Mouse (Mus musculus): ENCODE measurements around the gene Disp2.

The Disp2 gene

DNA sequence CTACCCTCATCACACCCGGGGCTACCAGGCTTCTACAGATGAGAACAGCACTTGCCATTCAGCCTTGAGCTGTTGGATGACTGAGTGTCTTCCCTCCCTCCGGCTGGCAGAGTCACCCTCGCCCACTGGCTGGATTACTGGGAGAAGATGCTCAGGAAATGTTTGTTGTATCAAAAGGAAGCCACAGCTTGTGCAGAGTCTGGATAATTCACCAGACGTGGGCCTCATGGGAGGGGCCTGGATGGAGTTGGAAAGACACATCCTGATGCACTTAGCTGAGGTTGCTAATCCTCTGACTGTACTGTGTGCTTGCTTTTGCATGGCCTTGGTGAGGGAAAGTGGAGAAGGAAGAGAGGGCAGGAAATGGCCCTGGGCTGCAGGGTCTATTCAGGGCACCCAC, 23.4 kb upstream of the Disp2 start:
- DNase-seq (ENCODE audit: extremely low spot score, low read depth, low spot score) = no peak

DNA sequence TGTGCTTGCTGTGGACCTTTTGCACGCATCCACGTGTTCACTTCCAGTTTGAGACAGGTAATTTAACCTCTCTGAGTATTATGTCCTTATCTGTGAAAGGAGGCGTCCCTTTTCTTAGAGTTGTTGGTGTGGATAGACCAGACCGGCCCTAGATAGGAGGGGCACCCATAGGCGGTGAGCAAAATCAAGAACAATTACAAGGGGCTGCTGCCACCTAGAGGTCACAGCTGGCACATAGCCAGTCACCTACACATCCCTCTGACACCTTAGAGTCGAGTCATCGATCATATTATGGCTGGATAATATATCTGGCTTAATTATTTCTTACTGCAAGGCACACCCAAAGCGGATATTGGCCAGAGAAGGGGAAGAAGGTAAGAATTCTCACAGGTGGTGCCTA, 19.7 kb upstream of the Disp2 start:
- DNase-seq (ENCODE audit: extremely low spot score, low read depth, low spot score) = no peak

GRCm38 (mm10) chr2:118760311-118761025, 19.1 kb upstream of the Disp2 start:
- no peak for DNase-seq (ENCODE audit: extremely low spot score, low read depth, low spot score)

DNA sequence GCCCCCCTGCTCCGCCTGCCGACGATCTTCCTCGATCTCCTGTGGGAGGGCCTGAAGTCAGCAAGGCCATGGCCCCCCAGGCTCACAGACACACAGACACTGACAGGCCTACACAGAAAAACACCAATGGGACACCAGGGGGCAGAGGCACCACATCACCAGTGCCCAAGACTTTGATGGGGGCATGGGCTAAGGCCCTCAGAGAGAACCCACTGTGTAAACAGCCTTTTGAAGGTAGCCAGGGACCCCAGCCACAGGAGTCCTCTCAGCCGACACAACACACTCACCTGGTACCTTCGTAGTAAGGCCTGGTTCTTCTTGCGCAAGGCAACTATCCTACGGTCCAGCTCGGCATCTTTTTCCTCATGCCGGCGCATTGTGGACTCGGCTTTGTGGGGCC, 18.2 kb upstream of the Disp2 start:
- no peak for DNase-seq (ENCODE audit: extremely low spot score, low read depth, low spot score)

DNA sequence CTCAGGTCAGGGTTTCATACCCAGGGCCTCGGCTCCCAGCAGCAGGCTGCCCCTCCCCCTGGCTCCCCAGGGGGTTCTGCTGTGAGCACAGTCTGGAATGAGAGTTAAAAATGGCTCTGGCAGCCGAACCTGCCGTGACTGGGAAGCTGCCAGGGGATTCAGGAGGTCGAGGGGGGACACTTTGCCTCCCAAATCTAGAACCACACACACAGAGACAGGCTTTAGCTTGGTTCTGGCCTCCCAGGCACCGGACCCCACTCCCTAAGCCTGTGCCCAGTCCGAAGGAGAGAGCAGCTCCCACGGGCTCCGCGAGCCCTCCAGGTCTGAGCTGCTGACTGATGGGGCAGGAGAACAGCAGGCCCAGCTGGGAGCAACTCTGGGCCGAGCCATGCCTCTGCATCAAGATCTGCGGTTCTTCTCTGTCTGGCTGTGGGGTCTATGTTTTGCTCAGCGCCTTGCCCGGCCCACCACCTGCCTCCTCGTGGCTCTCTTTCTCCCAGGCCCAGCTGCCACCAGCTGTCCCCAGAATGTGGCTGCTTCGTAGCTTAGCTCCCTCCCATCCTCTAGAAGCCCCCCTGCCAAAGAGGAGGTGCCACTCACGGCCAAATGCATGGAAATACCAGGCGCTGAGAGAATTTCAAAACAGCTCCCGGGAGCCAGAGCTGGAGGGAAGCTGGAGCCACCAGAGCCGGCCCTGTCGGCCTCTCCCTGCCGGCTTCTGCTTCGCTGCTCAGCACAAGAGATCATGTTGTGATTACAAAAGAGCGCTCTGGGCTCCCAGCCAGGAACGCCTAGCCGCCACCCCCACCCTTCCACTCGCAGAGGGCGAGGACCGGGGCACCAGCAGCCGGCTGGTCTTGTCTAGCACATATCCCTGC, 17.4 kb upstream of the Disp2 start, which contains the start of gene Ccdc9b:
TSS of gene Ccdc9b (minus strand) at position 756 of the 878 bp plus-strand sequence.
- no peak for DNase-seq (ENCODE audit: extremely low spot score, low read depth, low spot score)

- DNase-seq (ENCODE audit: extremely low spot score, low read depth, low spot score) = no peak
These were observed 16.8 kb upstream of the Disp2 start for GRCm38 (mm10) chr2:118762784-118763148.

DNA sequence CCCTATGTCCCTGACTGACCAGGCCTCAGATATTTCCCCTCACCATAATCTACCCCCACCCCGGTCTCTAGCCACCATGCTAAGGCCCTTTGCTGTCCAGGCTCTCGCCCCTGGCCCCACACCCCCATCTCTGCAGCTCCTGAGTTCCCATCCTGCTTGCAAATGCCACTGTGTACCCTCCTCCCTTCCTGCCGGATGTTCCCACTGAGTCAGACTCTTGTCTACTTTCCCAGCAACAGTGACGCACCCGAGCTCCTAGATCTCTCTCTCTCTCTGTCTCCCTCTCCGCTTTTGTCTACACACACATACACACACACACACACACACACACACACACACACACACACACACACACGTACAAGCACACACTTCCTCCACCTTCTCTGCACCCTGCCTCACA, 16.1 kb upstream of the Disp2 start:
- no peak for DNase-seq (ENCODE audit: extremely low spot score, low read depth, low spot score)

DNA sequence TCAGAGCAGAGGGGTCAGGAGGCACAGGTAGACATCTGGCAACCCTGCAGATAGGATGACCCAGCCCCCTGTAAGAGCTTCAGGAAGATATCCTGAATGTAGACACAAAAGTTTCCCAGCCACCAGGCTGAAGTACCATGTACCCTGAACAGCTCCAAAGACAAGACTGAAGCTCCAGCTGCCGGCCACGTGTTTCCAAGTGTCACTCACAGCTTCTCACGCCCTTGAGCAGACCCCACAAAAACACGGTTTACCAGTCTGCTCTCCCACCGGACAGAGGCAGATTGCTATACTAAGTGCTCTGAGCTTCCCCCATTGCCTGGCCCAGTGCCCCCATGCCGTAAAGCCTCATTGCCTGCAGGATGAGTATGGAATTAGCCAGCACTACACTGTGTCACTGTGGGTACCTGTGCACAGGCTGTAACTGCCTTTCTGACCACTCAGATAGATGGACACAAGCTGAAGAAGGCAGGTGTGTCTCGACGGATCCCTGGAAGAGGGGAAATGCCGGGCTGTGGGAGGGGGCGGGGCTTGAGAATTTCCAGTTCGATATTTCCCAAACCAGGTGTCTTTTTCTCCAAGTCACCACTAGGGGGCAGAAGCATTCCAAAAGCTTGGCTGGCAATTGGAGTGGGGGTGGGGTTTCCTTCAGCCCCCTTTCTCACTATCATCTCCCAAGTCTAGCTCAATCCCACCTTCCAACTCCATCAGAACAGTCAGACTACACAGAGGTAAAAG, 15.3 kb upstream of the Disp2 start:
- DNase-seq (ENCODE audit: extremely low spot score, low read depth, low spot score) = no peak

DNA sequence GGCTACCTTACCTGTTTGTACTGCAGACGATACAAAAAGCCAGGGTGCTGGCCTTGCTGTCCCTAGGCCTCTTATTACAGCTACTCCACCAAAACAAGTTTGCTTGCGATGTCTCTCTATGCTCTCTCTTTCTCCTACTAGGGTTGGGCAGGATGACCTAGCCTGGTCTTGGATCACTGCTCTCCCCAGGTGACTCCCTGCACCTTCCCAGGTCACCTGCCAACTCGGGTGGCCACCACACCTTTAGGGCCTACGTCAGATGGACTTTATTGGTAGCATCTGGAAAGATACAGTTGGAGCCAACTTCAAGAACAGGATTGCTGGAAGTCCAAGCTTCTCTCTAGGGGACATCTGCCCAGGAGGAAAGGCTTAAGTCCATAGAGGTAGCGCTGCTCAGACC, 14.6 kb upstream of the Disp2 start:
- DNase-seq (ENCODE audit: extremely low spot score, low read depth, low spot score) = no peak

- no peak for DNase-seq (ENCODE audit: extremely low spot score, low read depth, low spot score)
These were observed 13.2 kb upstream of the Disp2 start for GRCm38 (mm10) chr2:118766041-118767033.

DNA sequence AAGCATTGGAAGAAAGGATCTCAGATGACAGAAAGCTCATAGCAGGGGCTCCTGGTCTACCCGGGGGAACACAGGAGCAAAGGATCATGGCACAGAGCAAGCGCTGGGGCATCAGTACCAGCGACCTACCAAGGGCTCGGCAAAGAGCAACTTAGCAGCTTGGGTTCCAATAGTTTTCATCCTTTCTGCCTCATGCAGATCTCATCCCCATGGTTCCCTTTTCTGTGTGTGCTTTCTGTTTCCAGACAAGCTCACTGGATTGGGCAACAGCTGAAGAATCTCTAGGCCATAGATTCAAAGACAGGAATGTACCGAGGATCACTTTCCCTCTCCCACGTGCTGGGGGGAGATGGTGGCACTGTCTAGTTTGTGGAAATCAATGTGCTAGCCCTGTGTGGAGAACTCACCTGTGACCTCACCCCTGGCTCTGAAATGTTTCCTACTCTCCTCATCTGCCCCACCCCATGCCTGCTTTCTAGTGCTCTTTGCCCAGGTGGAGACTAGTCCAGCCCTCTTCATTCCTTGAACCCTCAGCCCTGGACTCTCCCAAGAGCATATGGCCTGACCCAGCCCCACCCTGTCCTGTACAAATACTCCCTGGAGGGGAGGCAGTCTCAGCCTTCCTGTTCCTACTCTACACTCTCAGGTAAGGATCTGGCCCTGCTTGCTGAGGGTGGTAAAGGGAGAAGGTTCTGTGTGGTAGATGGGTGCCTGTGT, 7.2 kb upstream of the Disp2 start, which contains the start of gene Phgr1:
TSS of gene Phgr1 (plus strand) at position 612 of the 717 bp plus-strand sequence.
- no peak for DNase-seq (ENCODE audit: extremely low spot score, low read depth, low spot score)

- no peak for DNase-seq (ENCODE audit: extremely low spot score, low read depth, low spot score)
These were observed 5.0 kb upstream of the Disp2 start for GRCm38 (mm10) chr2:118774536-118774935.

- no peak for DNase-seq (ENCODE audit: extremely low spot score, low read depth, low spot score)
These were observed 4.1 kb upstream of the Disp2 start for GRCm38 (mm10) chr2:118775396-118775795.

GRCm38 (mm10) chr2:118775846-118776245, 3.7 kb upstream of the Disp2 start:
- no peak for DNase-seq (ENCODE audit: extremely low spot score, low read depth, low spot score)

- no peak for DNase-seq (ENCODE audit: extremely low spot score, low read depth, low spot score)
These were observed 3.2 kb upstream of the Disp2 start for GRCm38 (mm10) chr2:118776295-118776694.

- DNase-seq (ENCODE audit: extremely low spot score, low read depth, low spot score) = no peak
These were observed 1.1 kb upstream of the Disp2 start for GRCm38 (mm10) chr2:118778418-118778817.

- no peak for DNase-seq (ENCODE audit: extremely low spot score, low read depth, low spot score)
These were observed 454 bp upstream of the Disp2 start for GRCm38 (mm10) chr2:118779065-118779464.

DNA sequence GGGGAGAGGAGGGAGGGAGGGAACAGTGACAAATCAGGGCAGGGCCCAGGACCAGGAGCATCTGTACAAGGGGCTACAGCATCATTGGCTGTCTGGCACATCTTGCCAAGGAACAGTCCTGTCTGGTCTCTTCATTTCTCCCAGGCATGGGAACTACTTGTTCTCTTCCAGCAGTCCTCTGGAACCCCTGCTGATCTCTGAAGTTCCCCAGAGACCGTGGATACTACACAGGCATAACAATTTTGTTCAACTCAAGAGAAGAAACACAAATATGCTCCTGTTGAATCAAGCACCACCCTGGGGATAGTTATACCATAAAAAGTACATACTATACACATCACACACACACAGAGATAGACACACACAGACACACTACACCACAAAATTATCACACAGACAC, 1.6 kb downstream of the Disp2 start:
- DNase-seq (ENCODE audit: extremely low spot score, low read depth, low spot score) = no peak

GRCm38 (mm10) chr2:118782303-118782702, 2.8 kb downstream of the Disp2 start:
- no peak for DNase-seq (ENCODE audit: extremely low spot score, low read depth, low spot score)

DNA sequence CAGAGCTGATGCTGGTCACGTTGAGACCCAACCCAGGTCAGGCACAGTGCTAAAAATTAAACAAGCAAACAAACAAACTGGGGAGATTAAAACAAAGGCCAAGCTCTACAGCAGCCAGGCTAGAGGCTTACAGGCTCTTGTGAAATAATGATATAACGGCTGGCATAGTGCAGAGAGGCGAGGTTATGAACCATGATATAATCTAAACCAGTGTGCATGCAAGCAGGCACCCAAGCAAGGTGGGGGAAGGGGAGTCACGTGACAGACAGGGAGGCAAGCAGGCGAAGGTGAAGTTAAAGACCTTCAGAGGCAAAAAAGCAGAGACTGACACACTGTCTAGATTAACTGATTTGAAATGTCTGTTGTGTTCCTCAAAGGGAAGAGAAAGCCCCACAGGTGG, 3.6 kb downstream of the Disp2 start:
- DNase-seq (ENCODE audit: extremely low spot score, low read depth, low spot score) = no peak
